Mouse (Mus musculus) stomach, postnatal 0 days (tissue): ENCODE measurements at regions not wholly inside any gene's neighbourhood (a gene's known extent, or its start where the extent isn't known, plus 50 kb on each side); places are given as distances from the start of the nearest gene placed in this dataset.

Experiments
- CTCF ChIP-seq: IDR thresholded peaks from 2 replicates; pipeline ENCODE4 v1.5.1; 2016; ENCODE audit warnings: antibody characterized with exemption, low read depth, mild to moderate bottlenecking, moderate library complexity
- EP300 ChIP-seq: optimal IDR thresholded peaks from 2 replicates; pipeline ENCODE3; 2016; ENCODE audit warnings: antibody characterized with exemption

GRCm38 (mm10) chr10:19171834-19172233 lies 156.4 kb upstream of the Tnfaip3 start:
- no peak for TF ChIP-seq CTCF
- TF ChIP-seq EP300, result no peak
